Mouse (Mus musculus) cortical plate, adult 2 months (tissue): ENCODE measurements at regions not wholly inside any gene's neighbourhood (a gene's known extent, or its start where the extent isn't known, plus 50 kb on each side); places are given as distances from the start of the nearest gene placed in this dataset.

Source experiments
- H3K27ac ChIP-seq: fragments of 200-500 bp; 2 replicates; pipeline ENCODE4 v1.5.1; 2012; ENCODE audit warnings: low read length, control low read depth, inconsistent platforms; ENCODE audit not compliant: insufficient read depth
- H3K4me1 ChIP-seq: fragments of 200-500 bp; 2 replicates; pipeline ENCODE4 v1.6.1; 2011; ENCODE audit warnings: low read length; ENCODE audit not compliant: control insufficient read depth, insufficient read depth
- H3K4me3 ChIP-seq: fragments of 200-500 bp; 2 replicates; pipeline ENCODE4 v1.5.1; 2011; ENCODE audit warnings: mild to moderate bottlenecking, low read length, control low read depth; ENCODE audit not compliant: insufficient read depth
- CTCF ChIP-seq: fragments of 200-500 bp; IDR thresholded peaks from 2 replicates; pipeline ENCODE4 v1.5.1; 2011; ENCODE audit warnings: mild to moderate bottlenecking, control low read depth, low read length; ENCODE audit not compliant: insufficient read depth; ENCODE audit errors: extremely low read depth
- POLR2A ChIP-seq: fragments of 200-500 bp; IDR thresholded peaks from 2 replicates; pipeline ENCODE4 v1.6.1; 2011; ENCODE audit warnings: mild to moderate bottlenecking, low read length, control low read depth; ENCODE audit not compliant: insufficient read depth; ENCODE audit errors: extremely low read depth

DNA sequence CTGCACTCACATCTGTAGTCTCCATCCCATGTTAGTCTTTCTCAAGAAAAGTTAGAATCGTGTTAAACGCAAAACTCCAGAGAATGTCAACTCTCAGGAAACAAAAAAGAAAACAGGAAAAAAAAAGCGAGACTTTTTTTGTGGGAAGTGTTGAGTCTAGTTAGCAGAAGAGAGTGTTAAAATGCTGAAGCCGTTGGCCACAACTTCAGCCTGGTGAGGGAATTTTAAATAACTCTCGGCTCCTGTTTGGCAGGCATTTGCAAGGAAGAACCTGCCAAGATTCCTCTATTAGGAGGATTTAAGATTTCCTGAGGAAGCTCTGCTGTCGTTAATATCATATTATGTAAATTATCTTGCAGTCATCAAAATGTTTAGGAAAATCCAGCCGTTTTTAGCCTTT lies 224.9 kb upstream of the Fam98a start:
- Histone ChIP-seq H3K4me3 (no peak overlapping the region), H3K4me1 (no peaks in the 10 kb centered on the region), H3K27ac (no peak overlapping the region)
- TF ChIP-seq CTCF (no peak), POLR2A (no peak)

GRCm38 (mm10) chr17:75775518-75775917 lies 223.8 kb upstream of the Fam98a start:
- TF ChIP-seq CTCF (no peak), POLR2A (no peak)
- H3K4me3 ChIP-seq, result no peak overlapping the region
- H3K4me1 ChIP-seq, result no peaks in the 10 kb centered on the region
- no peak overlapping the region for H3K27ac ChIP-seq

DNA sequence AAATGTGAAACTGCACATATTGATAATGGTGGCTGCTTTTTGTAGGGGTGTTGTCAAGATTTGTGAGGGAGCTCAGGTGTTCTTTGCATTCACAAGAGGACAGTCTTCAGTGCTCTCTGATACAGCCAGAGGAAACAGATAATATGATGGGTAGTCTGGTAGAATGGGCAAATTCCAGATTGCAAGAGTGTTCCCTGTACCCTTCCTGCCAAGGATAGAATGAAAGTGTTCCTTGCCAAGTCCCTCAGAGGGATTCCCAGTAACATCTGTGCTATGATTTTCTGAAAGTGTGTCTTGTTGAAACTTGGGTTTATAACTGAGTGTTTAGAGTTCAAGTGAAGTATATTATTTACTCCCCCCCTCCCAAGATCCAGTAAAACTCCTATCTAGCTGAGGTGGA lies 221.1 kb upstream of the Fam98a start:
- Histone ChIP-seq H3K4me3 (no peak overlapping the region), H3K27ac (no peak overlapping the region), H3K4me1 (no peaks in the 10 kb centered on the region)
- TF ChIP-seq POLR2A (no peak), CTCF (no peak)

DNA sequence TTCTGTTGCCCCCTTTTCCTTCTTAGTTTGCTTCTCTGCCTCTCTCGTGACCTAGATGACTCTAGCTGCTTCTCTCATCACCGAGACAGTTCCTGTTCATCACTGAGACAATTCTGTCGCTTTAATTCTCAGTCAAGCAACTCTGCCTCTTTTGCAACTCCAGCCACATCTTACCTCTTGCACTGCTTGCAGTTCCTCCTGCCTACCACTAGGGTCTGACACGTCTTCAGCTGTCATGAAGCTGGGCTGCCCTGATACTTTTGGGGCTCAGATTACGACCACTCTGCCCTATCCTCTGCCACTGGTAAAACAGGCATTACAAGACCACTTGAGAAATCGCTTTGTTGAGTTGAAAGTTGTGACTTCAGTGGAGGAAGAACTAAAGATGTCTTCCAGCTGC lies 216.9 kb upstream of the Fam98a start:
- H3K4me3 ChIP-seq, result no peak overlapping the region
- H3K27ac ChIP-seq, result no peak overlapping the region
- H3K4me1 ChIP-seq, result no peaks in the 10 kb centered on the region
- TF ChIP-seq POLR2A (no peak), CTCF (no peak)

DNA sequence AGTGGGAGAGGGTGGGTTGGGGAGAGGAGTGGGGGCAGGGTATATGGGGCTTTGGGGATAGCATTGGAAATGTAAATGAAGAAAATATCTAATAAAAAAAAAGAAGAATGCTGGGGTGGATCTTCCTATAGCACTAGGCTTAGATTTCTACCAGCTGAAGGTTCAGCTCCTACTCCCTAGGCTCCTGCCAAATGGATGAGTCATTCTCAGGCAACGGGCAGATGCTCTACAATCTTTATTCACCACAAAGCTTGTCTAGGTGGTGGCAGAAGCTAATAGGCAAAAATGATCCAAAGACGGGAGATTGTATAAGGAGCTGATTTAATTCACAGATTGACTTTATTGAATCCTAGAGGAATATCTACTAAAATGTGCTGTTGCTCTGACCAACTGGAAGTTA lies 211.6 kb upstream of the Fam98a start:
- TF ChIP-seq CTCF (no peak), POLR2A (no peak)
- no peak overlapping the region for H3K4me3 ChIP-seq
- H3K27ac ChIP-seq, result no peak overlapping the region
- no peaks in the 10 kb centered on the region for H3K4me1 ChIP-seq

DNA sequence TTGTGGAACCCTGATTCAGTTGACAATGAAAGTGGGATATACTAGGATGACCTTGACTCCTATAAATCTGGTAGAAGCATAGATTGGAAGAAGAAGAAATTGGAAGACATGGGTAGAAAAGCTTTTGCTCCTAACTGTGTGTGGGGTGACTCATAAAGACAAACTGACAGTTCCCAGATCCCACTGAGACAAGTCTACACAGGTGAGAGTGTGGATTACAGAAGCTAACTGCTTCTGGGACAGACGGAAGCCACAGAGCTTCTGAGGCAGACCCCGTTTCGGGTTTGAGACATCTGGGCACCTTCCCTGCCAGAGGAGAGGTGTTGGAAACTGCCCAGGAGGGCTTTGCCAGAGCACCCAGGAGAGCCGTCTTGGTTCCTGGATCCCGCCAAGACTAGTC lies 204.7 kb upstream of the Fam98a start:
- TF ChIP-seq CTCF, result no peak
- TF ChIP-seq POLR2A, result no peak
- H3K4me1 ChIP-seq, result no peaks in the 10 kb centered on the region
- no peak overlapping the region for H3K27ac ChIP-seq
- H3K4me3 ChIP-seq, result no peak overlapping the region

- no peak for TF ChIP-seq CTCF
- TF ChIP-seq POLR2A, result no peak
- Histone ChIP-seq H3K4me3 (no peak overlapping the region), H3K27ac (no peak overlapping the region), H3K4me1 (no peaks in the 10 kb centered on the region)
Observed at GRCm38 (mm10) chr17:75716458-75716857, 164.7 kb upstream of the Fam98a start.

GRCm38 (mm10) chr17:75714578-75714977 lies 162.8 kb upstream of the Fam98a start:
- TF ChIP-seq CTCF, result no peak
- no peak for TF ChIP-seq POLR2A
- H3K27ac ChIP-seq, result no peak overlapping the region
- no peaks in the 10 kb centered on the region for H3K4me1 ChIP-seq
- no peak overlapping the region for H3K4me3 ChIP-seq

- no peak overlapping the region for H3K4me3 ChIP-seq
- TF ChIP-seq POLR2A (no peak), CTCF (no peak)
Observed at GRCm38 (mm10) chr17:75714059-75714458, 162.3 kb upstream of the Fam98a start.

DNA sequence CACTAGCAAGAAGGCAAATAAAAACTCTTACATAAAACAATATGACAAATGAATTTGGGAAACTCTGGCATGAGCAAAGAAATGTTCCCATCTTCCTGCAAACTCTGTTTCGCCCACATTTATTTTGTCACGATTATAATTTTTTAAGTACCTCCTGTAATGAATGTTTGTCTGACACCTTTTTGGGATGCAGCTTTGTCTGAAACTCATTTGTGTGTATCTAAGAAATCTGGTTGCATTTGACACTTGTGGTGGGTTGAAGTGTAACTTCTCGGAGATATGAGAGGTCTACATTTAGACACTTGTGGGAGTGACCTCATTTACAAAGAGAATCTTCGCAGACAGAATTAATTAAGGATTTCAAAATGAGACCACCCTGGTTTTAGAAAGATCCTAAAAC lies 155.9 kb upstream of the Fam98a start:
- no peaks in the 10 kb centered on the region for H3K4me1 ChIP-seq
- no peak overlapping the region for H3K4me3 ChIP-seq
- TF ChIP-seq POLR2A (no peak), CTCF (no peak)
- H3K27ac ChIP-seq, result no peak overlapping the region

More at GRCm38 (mm10) chr17:75714059-75714458, 162.3 kb upstream of the Fam98a start:
- no peak overlapping the region for H3K27ac ChIP-seq
- H3K4me1 ChIP-seq, result no peaks in the 10 kb centered on the region

DNA sequence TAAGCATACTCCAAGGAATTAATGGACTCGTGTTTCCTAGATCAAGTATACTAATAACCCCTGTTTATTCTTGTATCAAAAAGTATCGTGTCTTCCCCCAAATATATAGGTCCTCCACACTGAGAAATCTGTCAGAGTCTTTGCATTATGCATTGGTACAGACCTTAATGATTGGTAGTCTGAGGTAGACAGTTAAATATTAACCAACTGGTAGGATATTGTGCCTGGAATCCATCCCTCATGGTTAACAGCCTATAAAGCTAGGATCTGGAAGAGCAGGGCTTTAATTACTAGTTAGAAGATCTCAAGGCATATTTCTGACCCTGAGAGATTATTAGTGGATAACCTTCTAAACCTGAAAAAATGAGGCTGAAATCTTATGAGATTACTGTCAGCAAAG lies 153.6 kb upstream of the Fam98a start:
- no peaks in the 10 kb centered on the region for H3K4me1 ChIP-seq
- no peak overlapping the region for H3K4me3 ChIP-seq
- no peak overlapping the region for H3K27ac ChIP-seq
- TF ChIP-seq CTCF, result no peak
- TF ChIP-seq POLR2A, result no peak

DNA sequence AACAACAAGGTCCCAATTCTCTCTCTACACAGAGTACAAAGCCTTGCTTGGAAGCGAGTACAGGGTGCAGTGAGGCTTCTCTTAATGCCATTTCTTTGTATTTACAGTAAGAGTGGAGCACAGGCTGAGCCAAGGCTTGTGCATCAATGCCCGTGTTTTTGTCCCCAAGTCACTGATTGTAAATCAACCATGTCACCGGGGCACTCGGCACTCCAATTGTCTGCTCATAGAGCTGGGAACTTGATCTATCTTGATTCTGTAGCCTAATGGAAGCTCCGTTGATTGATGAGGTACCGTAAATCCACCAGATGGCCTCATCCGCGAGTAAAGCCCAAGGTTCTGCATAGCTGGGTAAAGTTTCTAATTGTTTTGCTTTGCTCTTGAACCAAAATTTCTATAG lies 152.1 kb upstream of the Fam98a start:
- no peak for TF ChIP-seq POLR2A
- no peak for TF ChIP-seq CTCF
- H3K27ac ChIP-seq, result no peak overlapping the region
- no peak overlapping the region for H3K4me3 ChIP-seq
- no peaks in the 10 kb centered on the region for H3K4me1 ChIP-seq
